Mouse (Mus musculus) liver, adult 2 months (tissue): Measurements from ENCODE around the gene Polr3a.

Experiments
- CTCF ChIP-seq: fragments of 200-500 bp; IDR thresholded peaks from 2 replicates; pipeline ENCODE4 v1.5.1; 2011; ENCODE audit warnings: low read depth, low read length, control low read depth
- POLR2A ChIP-seq: fragments of 200-500 bp; IDR thresholded peaks from 2 replicates; pipeline ENCODE4 v1.6.1; 2011; ENCODE audit warnings: low read length, control low read depth; ENCODE audit not compliant: insufficient read depth; ENCODE audit errors: extremely low read depth

DNA sequence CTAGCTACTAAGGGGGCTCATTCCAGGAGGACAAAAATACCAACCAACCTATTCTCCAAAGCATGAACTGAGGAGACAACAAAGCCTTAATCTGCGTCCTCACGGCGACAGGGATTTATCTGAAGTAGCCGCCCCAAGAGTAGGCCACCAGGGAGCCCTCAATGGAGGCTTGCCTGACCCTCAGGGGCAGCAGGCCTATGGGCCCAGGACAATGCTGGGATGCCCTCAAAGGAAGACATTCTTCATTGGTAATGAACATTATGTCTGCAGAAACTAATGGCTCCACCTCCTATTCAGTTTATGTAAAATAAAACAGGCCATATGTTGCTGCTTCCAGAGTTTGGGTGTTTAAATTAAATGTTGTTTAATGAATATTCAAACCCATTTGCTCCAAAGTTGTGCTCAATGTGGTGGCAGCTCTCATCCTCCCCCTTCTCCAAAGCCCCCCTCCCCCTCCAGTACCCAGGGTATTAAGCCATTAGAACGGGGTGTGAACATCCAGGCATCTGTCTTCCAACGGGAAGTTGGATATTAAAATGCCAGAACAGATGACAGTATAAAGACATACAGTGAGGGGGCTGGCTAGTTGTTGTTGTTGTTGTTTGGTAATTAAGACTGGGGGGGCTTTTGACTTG lies 25.8 kb upstream of the Polr3a start:
- TF ChIP-seq CTCF (no peak), POLR2A (no peak)
